Mouse (Mus musculus) MEL (cell line): ENCODE data around the gene Gng12.

Experiments used
- CTCF ChIP-seq, 3 experiments: IDR thresholded peaks in 2 of 3; conservative IDR thresholded peaks in 1 of 3; 2 replicates each; pipeline ENCODE4 v1.5.1; 2011 to 2012; ENCODE audit warnings: low read length in 3 of 3, low read depth in 2 of 3, mild to moderate bottlenecking in 2 of 3, improper control_type of control experiment in 1 of 3, inconsistent platforms in 1 of 3, mixed read lengths in 1 of 3, moderate library complexity in 1 of 3; ENCODE audit not compliant: control insufficient read depth in 1 of 3, insufficient read depth in 1 of 3, poor library complexity in 1 of 3, severe bottlenecking in 1 of 3
- HCFC1 ChIP-seq: IDR thresholded peaks from 2 replicates; pipeline ENCODE4 v1.6.1; 2012; ENCODE audit warnings: low read depth, mild to moderate bottlenecking, inconsistent platforms, low read length, improper control_type of control experiment, moderate library complexity
- POLR2A ChIP-seq, 2 experiments: IDR thresholded peaks; 2 replicates each; pipeline ENCODE4 v1.6.1; 2011 to 2012; ENCODE audit warnings: low read length in 2 of 2, mild to moderate bottlenecking in 2 of 2, control low read depth in 1 of 2, improper control_type of control experiment in 1 of 2, low read depth in 1 of 2, moderate library complexity in 1 of 2; ENCODE audit not compliant: control insufficient read depth in 1 of 2, insufficient read depth in 1 of 2, poor library complexity in 1 of 2

GRCm38 (mm10) chr6:66998645-66999044, 102.4 kb downstream of the Gng12 start:
- TF ChIP-seq CTCF (IDR thresholded peaks at IDR 0.05 in 2 of 3, conservative IDR thresholded peaks at IDR 0.05 in 1 of 3; ENCODE audit: control insufficient read depth in 1 of 3, insufficient read depth in 1 of 3, low read depth in 2 of 3, low read length in 3 of 3, poor library complexity in 1 of 3, severe bottlenecking in 1 of 3) (no peak), POLR2A (IDR thresholded peaks at IDR 0.05; ENCODE audit: control insufficient read depth in 1 of 2, insufficient read depth in 1 of 2, low read depth in 1 of 2, low read length in 2 of 2, poor library complexity in 1 of 2) (no peak), HCFC1 (no peak)
